Mouse (Mus musculus) embryonic fibroblast, embryonic 13.5 days (primary cell): ENCODE data around the gene Fam243.

Experiments
- CTCF ChIP-seq: IDR thresholded peaks from 2 replicates; pipeline ENCODE4 v1.5.1; 2011; ENCODE audit warnings: mild to moderate bottlenecking, control low read depth, low read length, moderate library complexity, borderline replicate concordance; ENCODE audit not compliant: insufficient read depth
- POLR2A ChIP-seq: IDR thresholded peaks from 2 replicates; pipeline ENCODE4 v1.6.1; 2011; ENCODE audit warnings: low read depth, mild to moderate bottlenecking, control low read depth, low read length, moderate library complexity

GRCm38 (mm10) chr16:92353897-92354296 is 32.7 kb upstream of the Fam243 start:
- TF ChIP-seq POLR2A (no peak), CTCF (no peak)
